Mouse (Mus musculus) limb, embryonic 14.5 days (tissue): ENCODE measurements at regions not wholly inside any gene's neighbourhood (a gene's known extent, or its start where the extent isn't known, plus 50 kb on each side); places are given as distances from the start of the nearest gene placed in this dataset.
A peak's percentile ranks its signal among the peaks of the same experiment; 100 is the strongest.

Experiments
- ATAC-seq: fragments of 200-750 bp; cut with Nextera tagmentation; 2 replicates; pipeline ENCODE4 v1.8.0; 2017; ENCODE audit warnings: low read depth, moderate number of reproducible peaks, moderate TSS enrichment; ENCODE audit not compliant: low FRiP score
- DNase-seq: peaks from one replicate; pipeline ENCODE4 v3.0.0-alpha.2; 2015; ENCODE audit warnings: low spot score
- H3K27ac ChIP-seq: fragments of 300-500 bp; sonication (generic); replicated peaks from 2 replicates; pipeline ENCODE4 v1.5.1; 2014; ENCODE audit warnings: low read depth, mild to moderate bottlenecking, low read length, moderate library complexity, mixed read lengths
- H3K27me3 ChIP-seq: fragments of 300-500 bp; sonication (generic); 2 replicates; pipeline ENCODE4 v1.6.1; 2014; ENCODE audit warnings: low read length, mixed read lengths; ENCODE audit not compliant: control insufficient read depth, insufficient read depth
- H3K36me3 ChIP-seq: fragments of 300-500 bp; sonication (generic); 2 replicates; pipeline ENCODE4 v1.6.1; 2014; ENCODE audit warnings: mild to moderate bottlenecking, low read length, moderate library complexity, mixed read lengths; ENCODE audit not compliant: control insufficient read depth, insufficient read depth
- H3K4me1 ChIP-seq: fragments of 300-500 bp; sonication (generic); 2 replicates; pipeline ENCODE4 v1.6.1; 2014; ENCODE audit warnings: antibody characterized with exemption, low read length, mixed read lengths; ENCODE audit not compliant: control insufficient read depth, insufficient read depth
- H3K4me2 ChIP-seq: fragments of 300-500 bp; sonication (generic); replicated peaks from 2 replicates; pipeline ENCODE4 v1.6.1; 2014; ENCODE audit warnings: low read depth, mild to moderate bottlenecking, low read length, moderate library complexity; ENCODE audit not compliant: severe bottlenecking
- H3K4me3 ChIP-seq: fragments of 300-500 bp; sonication (generic); replicated peaks from 2 replicates; pipeline ENCODE4 v1.5.1; 2014; ENCODE audit warnings: low read length
- H3K9ac ChIP-seq: fragments of 300-500 bp; sonication (generic); 2 replicates; pipeline ENCODE4 v1.6.1; 2014; ENCODE audit warnings: mild to moderate bottlenecking, low read depth, low read length, moderate library complexity; ENCODE audit not compliant: severe bottlenecking
- H3K9me3 ChIP-seq: fragments of 300-500 bp; sonication (generic); 2 replicates; pipeline ENCODE4 v1.6.1; 2016; ENCODE audit warnings: low read length; ENCODE audit not compliant: control insufficient read depth
- POLR2A ChIP-seq: fragments of 200-500 bp; IDR thresholded peaks from 2 replicates; pipeline ENCODE4 v1.8.0; 2012; ENCODE audit warnings: inconsistent platforms, mild to moderate bottlenecking, moderate library complexity, borderline replicate concordance; ENCODE audit not compliant: insufficient read depth, insufficient read length; ENCODE audit errors: extremely low read depth
- WGBS: fragments of 180-500 bp; shearing (Covaris S2); extraction: QIAGEN DNeasy Blood & Tissue Kit; methylation state at CpG from one replicate; pipeline ENCODE4 v1.1.7; 2014; 5-methylcytosine and 5-hydroxymethylcytosine counted together

DNA sequence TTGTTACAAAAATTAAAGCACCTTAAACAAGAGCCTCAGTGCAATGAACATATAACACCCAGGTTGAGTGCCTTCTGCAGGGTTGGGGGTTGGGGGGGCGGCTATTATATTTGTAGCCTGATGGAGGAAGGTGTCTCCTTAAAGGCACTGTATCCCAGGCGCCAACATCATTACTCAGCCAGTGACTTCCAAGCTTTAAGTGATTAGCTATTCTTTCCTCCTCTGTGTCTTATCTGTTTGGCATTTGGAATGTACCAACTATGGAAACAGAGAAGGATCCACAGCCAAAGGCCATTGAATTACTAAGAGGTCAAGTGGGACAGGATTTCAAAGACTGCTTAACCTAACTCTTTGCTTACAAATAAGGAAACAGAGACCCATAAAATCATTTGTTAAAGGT is 373.9 kb upstream of the Cd180 start:
- DNase-seq: no peak
- no peak overlapping the region for H3K4me2 ChIP-seq
- ATAC-seq: no peak
- no peaks in the 10 kb centered on the region for H3K9me3 ChIP-seq
- no peak overlapping the region for H3K4me3 ChIP-seq
- no peaks in the 10 kb centered on the region for H3K36me3 ChIP-seq
- H3K9ac ChIP-seq: no peak overlapping the region
- no peaks in the 10 kb centered on the region for H3K4me1 ChIP-seq
- H3K27me3 ChIP-seq: no peaks in the 10 kb centered on the region
- H3K27ac ChIP-seq: no peak overlapping the region
- WGBS: 79% methylated on average over 2 of the region's 2 CpGs
- no peak for TF ChIP-seq POLR2A

DNA sequence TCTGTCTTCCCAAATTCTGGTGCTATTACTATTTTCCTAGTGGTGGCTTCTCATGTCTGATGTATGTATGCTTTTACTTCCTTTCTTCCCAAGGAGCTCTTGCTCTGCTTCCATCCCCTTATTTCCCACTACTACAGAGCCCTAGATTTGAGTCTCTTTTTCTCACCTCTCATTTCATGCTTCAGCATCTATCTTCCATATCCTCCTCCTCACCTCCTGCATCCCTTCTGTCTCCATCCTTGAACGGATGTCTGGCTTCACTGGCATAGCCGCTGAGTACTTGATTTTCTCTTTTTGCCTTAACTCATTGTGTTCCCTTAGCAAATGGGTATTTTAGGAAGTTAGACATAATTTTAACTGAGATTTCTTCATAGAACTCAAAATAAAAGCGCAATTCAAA is 369.5 kb upstream of the Cd180 start:
- ATAC-seq: no peak
- no peak for DNase-seq
- no peak for TF ChIP-seq POLR2A
- Histone ChIP-seq H3K9me3 (no peaks in the 10 kb centered on the region), H3K4me3 (no peak overlapping the region), H3K4me1 (no peaks in the 10 kb centered on the region), H3K9ac (no peak overlapping the region), H3K27ac (no peak overlapping the region), H3K36me3 (no peaks in the 10 kb centered on the region), H3K4me2 (no peak overlapping the region), H3K27me3 (no peaks in the 10 kb centered on the region)
- 91% methylated on average over 3 of the region's 3 CpGs for WGBS

DNA sequence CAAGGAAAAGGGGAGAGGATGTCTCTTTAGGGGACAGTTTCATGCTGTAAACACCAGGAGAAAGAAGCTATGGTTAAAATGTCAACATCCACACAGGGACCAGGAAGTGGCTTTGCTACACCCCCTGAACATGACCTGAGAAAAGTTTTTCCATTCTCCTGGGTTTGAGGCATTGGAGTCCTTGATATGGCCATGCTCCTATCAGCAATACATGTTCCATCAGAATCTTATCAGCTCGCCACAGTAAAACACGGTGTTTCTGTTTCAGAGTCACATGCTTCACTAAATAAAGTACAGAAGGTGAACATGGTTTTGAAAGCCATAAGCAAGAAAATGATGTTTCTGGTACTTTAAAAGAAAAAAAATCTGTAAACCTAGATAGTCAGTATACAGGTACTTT is 367.4 kb upstream of the Cd180 start:
- Histone ChIP-seq H3K36me3 (no peaks in the 10 kb centered on the region), H3K9me3 (no peaks in the 10 kb centered on the region), H3K4me1 (no peaks in the 10 kb centered on the region), H3K27me3 (no peaks in the 10 kb centered on the region), H3K9ac (no peak overlapping the region), H3K4me3 (no peak overlapping the region), H3K4me2 (no peak overlapping the region), H3K27ac (no peak overlapping the region)
- TF ChIP-seq POLR2A: no peak
- DNase-seq (no peak), ATAC-seq (no peak)
- WGBS: 82% methylated on average over 2 of the region's 2 CpGs

DNA sequence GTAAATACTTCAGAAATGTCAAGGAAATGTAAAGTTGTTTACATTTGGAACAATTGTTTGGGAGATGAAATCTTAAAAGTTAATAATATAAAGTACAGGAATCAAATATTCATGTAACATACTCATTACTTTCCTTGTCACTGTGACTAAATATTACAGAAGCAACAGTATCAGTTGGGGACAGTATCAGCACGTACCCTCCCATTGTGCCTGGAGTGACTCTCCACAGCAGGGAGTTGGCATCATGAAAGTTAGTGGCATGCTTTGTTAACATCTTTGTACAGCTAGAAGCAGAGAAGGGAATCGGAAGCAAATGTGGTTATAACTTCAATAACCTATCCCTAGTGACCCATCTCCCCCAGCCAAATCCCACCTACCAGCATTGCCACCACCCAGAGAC is 366.8 kb upstream of the Cd180 start:
- TF ChIP-seq POLR2A: no peak
- Histone ChIP-seq H3K9me3 (no peaks in the 10 kb centered on the region), H3K36me3 (no peaks in the 10 kb centered on the region), H3K27me3 (no peaks in the 10 kb centered on the region), H3K27ac (no peak overlapping the region), H3K4me1 (no peaks in the 10 kb centered on the region), H3K4me2 (no peak overlapping the region), H3K4me3 (no peak overlapping the region), H3K9ac (no peak overlapping the region)
- ATAC-seq (no peak), DNase-seq (no peak)
- 72% methylated on average over 2 of the region's 2 CpGs for WGBS

DNA sequence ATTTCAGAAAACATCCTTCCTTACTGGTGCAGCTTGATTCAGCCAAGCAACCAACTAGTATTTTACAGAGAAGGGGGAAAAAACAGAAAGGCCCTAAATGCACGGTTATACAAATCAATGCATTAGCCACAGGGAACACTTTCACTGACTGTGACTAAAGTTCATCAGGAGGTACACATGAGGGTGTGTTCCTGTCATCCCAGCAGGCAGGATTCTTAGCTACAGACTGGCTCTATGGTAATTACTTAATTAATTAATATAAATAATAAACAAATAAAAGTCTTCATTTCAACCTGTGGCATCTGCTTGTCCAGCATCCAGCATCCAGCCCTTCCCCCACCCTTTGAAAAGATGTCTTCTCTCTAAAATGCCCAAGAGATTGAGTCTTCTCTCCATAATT is 359.7 kb upstream of the Cd180 start:
- H3K27ac ChIP-seq: no peak overlapping the region
- 0 out of 2 replicates have a peak, but pooled peaks cover 3% of the 10 kb centered on the region for H3K9me3 ChIP-seq
- no peak for ATAC-seq
- TF ChIP-seq POLR2A: no peak
- WGBS: 56% methylated on average over 1 of the region's 1 CpGs
- DNase-seq: no peak
- no peaks in the 10 kb centered on the region for H3K36me3 ChIP-seq
- H3K4me2 ChIP-seq: 0 out of 2 replicates have a peak overlapping the region, but pooled peaks have one; percentile 39
- no peaks in the 10 kb centered on the region for H3K27me3 ChIP-seq
- peaks cover 17% of the 10 kb centered on the region for H3K4me1 ChIP-seq
- H3K9ac ChIP-seq: no peak overlapping the region
- H3K4me3 ChIP-seq: no peak overlapping the region

DNA sequence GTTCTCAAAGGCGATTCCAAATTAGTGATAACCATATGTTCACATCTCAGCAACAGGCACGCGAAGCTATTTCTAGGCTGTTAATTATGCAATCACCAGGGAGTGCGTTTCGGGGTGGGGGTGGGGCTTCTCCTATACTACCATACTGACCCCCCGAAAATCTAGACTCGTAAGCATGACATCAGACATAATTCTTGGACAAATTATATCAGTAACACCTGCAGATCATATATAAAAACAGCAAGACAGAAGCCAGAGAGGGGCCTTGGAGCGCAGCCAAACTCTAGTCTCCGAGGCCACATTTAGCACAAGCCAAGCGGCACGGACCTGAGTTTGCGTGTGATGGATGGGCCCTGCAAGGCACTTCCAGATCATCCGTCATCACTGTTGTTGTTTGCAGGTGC is 359.2 kb upstream of the Cd180 start:
- no peak for TF ChIP-seq POLR2A
- no peak overlapping the region for H3K4me3 ChIP-seq
- H3K27me3 ChIP-seq: no peaks in the 10 kb centered on the region
- H3K9ac ChIP-seq: no peak overlapping the region
- DNase-seq: peak; percentile 75
- peaks cover 17% of the 10 kb centered on the region for H3K4me1 ChIP-seq
- peaks cover 3% of the 10 kb centered on the region; the same call in 1 of the 2 replicates for H3K9me3 ChIP-seq
- H3K36me3 ChIP-seq: no peaks in the 10 kb centered on the region
- 21% methylated on average over 13 of the region's 13 CpGs for WGBS
- H3K4me2 ChIP-seq: peak overlapping the region; percentile 39
- no peak for ATAC-seq
- no peak overlapping the region for H3K27ac ChIP-seq
